Mouse (Mus musculus) forebrain, embryonic 13.5 days (tissue): ENCODE measurements around the gene Coa3. TPM values are rescaled to one million over a fixed set of nuclear protein-coding genes. Genes with fewer than 3 reads are reported as not detected.

Experiments used
- ATAC-seq: fragments of 200-750 bp; cut with Nextera tagmentation; 2 replicates; pipeline ENCODE4 v1.8.0; 2017
- H3K27ac ChIP-seq: fragments of 300-500 bp; sonication (generic); 2 replicates; pipeline ENCODE4 v1.5.1; 2015; ENCODE audit warnings: inconsistent platforms, mild to moderate bottlenecking, moderate library complexity
- H3K27me3 ChIP-seq: fragments of 300-500 bp; sonication (generic); 2 replicates; pipeline ENCODE4 v1.6.1; 2015; ENCODE audit warnings: mild to moderate bottlenecking, inconsistent platforms
- H3K36me3 ChIP-seq: fragments of 300-500 bp; sonication (generic); 2 replicates; pipeline ENCODE4 v1.6.1; 2015; ENCODE audit warnings: mild to moderate bottlenecking, inconsistent platforms; ENCODE audit not compliant: poor library complexity, severe bottlenecking
- H3K4me1 ChIP-seq: fragments of 300-500 bp; sonication (generic); 2 replicates; pipeline ENCODE4 v1.6.1; 2015; ENCODE audit warnings: inconsistent platforms
- H3K4me2 ChIP-seq: fragments of 300-500 bp; sonication (generic); 2 replicates; pipeline ENCODE4 v1.6.1; 2015; ENCODE audit warnings: inconsistent platforms, mild to moderate bottlenecking, moderate library complexity
- H3K4me3 ChIP-seq: fragments of 300-500 bp; sonication (generic); 2 replicates; pipeline ENCODE4 v1.5.1; 2015; ENCODE audit warnings: mild to moderate bottlenecking, inconsistent platforms
- H3K9ac ChIP-seq: fragments of 300-500 bp; sonication (generic); 2 replicates; pipeline ENCODE4 v1.6.1; 2015; ENCODE audit warnings: mild to moderate bottlenecking, inconsistent platforms
- H3K9me3 ChIP-seq: fragments of 300-500 bp; sonication (generic); replicated peaks from 2 replicates; pipeline ENCODE4 v1.6.1; 2016; ENCODE audit warnings: inconsistent platforms
- WGBS: fragments of 180-500 bp; shearing (Covaris S2); methylation state at CpG from one replicate; pipeline ENCODE4 v1.1.7; 2015; 5-methylcytosine and 5-hydroxymethylcytosine counted together
- polyA plus RNA-seq: library from polyadenylated mRNA; unstranded; fragments of >200 nt; fragmentation: Nextera tagmentation; extraction: Ambion mirVana; gene quantifications from 2 replicates; pipeline ENCODE4 v1.2.1, GENCODE M21; 2015

Coa3 gene
- polyA plus RNA-seq, 1 experiment from 2014 or later = 203 TPM

DNA sequence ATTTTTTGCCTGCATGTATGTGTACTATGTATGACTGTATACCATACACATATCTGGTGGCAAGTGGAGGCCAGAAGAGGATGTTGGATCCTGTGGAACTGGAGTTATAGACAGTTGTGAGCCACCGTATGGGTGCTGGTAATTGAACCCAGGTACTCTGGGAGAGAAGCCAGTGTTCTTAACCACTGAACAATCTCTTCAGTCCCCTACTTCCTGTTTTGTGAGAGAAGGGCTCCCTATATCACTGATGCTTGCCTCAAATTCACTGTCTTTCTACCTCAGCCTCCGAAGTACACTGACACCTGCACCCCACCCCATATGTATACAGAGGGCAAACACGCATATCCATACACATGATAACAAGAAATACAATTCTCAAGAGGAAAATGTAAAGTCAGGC, 32.2 kb upstream of the Coa3 start:
- Histone ChIP-seq H3K4me1 (no peaks in the 10 kb centered on the region), H3K27me3 (peaks cover 6% of the 10 kb centered on the region; the same call in 1 of the 2 replicates), H3K9ac (no peak overlapping the region), H3K9me3 (no peaks in the 10 kb centered on the region), H3K36me3 (no peaks in the 10 kb centered on the region), H3K27ac (no peak overlapping the region), H3K4me3 (no peak overlapping the region), H3K4me2 (no peak overlapping the region)
- ATAC-seq = no peak
- 94% methylated on average over 3 of the region's 3 CpGs for WGBS

DNA sequence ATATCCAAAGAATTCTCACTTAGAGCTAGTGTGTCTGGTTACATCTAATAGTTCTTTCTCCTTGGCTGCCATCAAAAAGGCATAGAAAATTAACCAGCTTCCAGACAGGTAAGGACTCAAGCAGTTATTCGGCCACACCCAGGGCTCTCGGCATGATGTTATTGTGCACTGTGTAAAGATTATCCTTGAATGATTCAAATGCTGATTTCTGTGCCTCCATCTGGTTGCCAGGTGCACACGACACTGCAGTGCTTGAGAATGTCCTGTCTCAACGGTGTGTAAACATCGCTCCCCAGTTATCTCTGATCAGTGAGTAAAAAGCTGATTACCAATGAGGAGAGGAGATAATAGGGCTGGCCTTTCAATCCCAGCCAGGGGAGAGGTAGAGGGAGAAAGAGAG, 28.8 kb upstream of the Coa3 start:
- Histone ChIP-seq H3K27me3 (peaks cover 10% of the 10 kb centered on the region; the same call in 1 of the 2 replicates), H3K9me3 (no peaks in the 10 kb centered on the region), H3K4me2 (no peak overlapping the region), H3K9ac (no peak overlapping the region), H3K4me1 (no peaks in the 10 kb centered on the region), H3K4me3 (no peak overlapping the region), H3K36me3 (no peaks in the 10 kb centered on the region), H3K27ac (no peak overlapping the region)
- 48% methylated on average over 5 of the region's 5 CpGs for WGBS
- ATAC-seq = no peak

DNA sequence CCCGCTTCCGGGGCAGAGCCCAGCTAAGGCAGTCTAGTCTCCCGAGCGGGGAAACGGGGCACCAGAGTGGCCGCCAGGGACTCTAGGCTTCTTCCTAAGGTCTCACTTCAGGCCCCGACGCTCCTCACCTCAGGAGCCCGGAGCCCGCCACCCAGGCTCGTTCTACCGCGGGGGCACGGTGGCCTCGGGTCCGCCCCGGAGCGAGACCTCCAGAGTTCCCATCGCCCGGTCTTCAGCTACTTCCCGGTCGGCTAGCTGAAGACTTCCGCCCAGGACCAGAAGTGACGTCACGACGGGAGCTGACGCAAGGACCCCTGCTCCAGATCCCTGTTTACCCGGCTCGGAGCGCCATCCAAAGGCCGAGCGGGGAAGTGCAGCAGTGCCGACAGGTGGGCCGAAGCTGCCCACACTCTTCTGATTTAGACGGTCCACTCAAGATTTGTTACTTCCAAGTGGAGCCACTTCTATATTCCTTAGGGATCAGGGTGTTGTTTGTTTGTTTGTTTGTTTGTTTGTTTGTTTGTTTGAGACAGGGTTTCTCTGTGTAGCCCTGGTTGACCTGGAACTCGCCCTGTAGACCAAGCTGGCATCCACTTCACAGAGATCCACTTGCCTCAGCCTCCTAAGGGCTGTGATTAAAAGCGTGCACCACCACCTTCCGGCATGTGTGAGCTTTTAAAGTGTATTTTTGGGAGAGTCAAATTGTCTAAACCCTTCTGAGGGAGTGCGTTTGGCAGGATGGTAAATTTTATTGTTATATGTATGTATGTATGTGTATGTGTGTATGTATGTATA, 23.3 kb upstream of the Coa3 start, which contains the start of gene Becn1:
Gene Becn1 (minus strand): TSS at position 283 of the 795 bp plus-strand sequence.
- Histone ChIP-seq H3K9me3 (no peaks in the 10 kb centered on the region), H3K27ac (peak within 1 kb of the TSS; percentile 6; the same call in 1 of the 2 replicates), H3K4me3 (peak within 1 kb of the TSS; percentile 75), H3K4me1 (peaks cover 24% of the 10 kb centered on the region), H3K4me2 (peak within 1 kb of the TSS; percentile 99), H3K27me3 (peaks cover 10% of the 10 kb centered on the region; the same call in 1 of the 2 replicates), H3K36me3 (peaks cover 16% of the 10 kb centered on the region), H3K9ac (peak within 1 kb of the TSS; percentile 89)
- ATAC-seq = peak; percentile 95
- WGBS = 7% methylated on average over 39 of the region's 39 CpGs

DNA sequence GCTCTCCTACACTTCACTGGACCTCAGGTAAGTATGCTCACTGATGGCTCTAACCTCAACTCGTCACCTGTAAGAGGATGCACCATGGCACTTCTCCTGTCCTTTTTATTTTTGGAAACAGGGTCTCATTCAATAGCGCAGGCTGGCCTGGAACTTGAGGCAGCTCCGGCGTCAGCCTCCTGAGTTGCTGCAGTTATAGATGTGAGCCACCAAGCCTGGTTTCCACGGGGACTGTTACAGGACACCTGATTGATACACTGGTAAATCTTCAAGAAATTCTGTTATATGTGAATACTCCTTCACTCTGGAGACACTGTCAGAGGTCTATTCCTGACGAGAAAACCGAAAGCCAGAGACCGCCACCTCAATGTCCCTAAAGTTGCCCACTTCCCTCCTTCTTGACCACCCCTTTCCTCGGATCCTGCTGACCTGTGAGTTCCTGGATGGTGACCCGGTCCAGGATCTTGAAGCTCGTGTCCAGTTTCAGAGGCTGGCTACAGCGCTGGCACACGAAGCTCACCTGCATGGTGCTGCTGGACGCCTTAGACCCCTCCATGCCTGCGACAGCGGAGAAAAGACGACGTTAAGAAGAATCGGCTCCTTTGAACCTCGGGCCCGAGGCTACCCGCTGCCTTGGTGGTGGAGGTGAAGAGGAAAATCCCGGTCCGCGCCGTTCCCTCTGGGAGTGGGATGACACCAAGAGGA, 22.5 kb upstream of the Coa3 start:
- Histone ChIP-seq H3K4me2 (peak overlapping the region; percentile 99), H3K27ac (peak overlapping the region; percentile 6; the same call in 1 of the 2 replicates), H3K27me3 (peaks cover 8% of the 10 kb centered on the region; the same call in 1 of the 2 replicates), H3K9me3 (no peaks in the 10 kb centered on the region), H3K36me3 (peaks cover 20% of the 10 kb centered on the region), H3K4me1 (peaks cover 24% of the 10 kb centered on the region), H3K9ac (peak overlapping the region; percentile 89), H3K4me3 (peak overlapping the region; percentile 75)
- no peak for ATAC-seq
- WGBS = 16% methylated on average over 26 of the region's 26 CpGs

DNA sequence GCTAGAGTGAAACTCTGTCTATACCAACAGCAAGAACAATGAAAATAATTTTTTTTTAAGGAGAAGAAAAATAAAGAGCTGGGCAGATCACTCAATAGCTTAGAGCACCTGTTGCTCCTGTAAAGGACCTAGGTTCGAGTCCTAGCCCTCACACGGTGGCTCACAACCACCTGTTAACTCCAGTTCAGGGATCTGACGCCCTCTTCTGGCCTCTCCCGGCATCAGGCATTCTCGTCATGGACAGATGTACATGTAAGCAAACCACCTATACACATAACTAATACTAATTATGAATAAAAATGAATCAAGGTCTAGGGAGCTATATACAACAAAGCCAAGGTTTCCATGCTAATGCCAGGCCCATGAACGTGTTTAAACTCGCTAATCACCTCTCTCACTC, 22.0 kb upstream of the Coa3 start:
- H3K27ac ChIP-seq = no peak overlapping the region
- H3K4me2 ChIP-seq = peak overlapping the region; percentile 99
- H3K9me3 ChIP-seq = no peaks in the 10 kb centered on the region
- ATAC-seq = no peak
- H3K27me3 ChIP-seq = 0 out of 2 replicates have a peak, but pooled peaks cover 3% of the 10 kb centered on the region
- 70% methylated on average over 7 of the region's 7 CpGs for WGBS
- H3K9ac ChIP-seq = peak overlapping the region; percentile 89
- H3K4me1 ChIP-seq = peaks cover 24% of the 10 kb centered on the region
- peak overlapping the region; percentile 75 for H3K4me3 ChIP-seq
- H3K36me3 ChIP-seq = peaks cover 25% of the 10 kb centered on the region

DNA sequence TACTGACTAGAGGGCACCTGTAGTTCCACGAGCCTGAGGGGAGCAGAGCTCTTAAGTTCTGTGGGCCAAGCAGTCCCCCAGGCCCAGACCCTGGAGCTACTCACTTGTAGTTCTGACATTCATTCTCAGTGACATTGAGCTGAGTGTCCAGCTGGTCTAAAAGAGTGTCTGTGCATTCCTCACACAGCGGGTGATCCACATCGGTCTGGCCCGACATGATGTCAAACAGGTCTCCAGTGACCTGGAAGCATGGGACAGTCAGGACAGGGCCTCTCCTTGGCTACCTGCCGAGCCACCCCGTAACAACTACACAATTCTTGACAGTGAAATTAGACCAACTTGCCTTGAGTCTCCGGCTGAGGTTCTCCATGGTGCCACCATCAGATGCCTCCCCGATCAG, 16.3 kb upstream of the Coa3 start:
- peaks cover 82% of the 10 kb centered on the region for H3K36me3 ChIP-seq
- ATAC-seq = no peak
- 95% methylated on average over 8 of the region's 8 CpGs for WGBS

DNA sequence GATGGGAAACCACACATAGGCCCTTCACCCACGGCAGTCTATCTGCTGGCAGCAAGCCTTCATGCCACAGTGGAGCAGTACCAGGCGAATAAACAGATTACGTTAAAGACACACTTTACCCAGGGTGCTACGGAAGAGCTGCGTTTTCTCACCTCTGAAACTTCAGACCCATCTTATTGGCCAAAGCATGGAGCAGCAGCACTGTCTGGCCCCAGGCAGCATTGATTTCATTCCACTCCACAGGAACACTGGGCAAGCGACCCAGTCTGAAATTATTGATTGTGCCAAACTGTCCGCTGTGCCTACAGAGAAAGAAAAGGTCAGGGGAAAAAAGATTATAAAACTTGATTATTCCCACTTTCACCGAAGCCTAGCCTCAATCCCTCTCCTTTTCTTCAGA, 12.3 kb upstream of the Coa3 start:
- H3K27me3 ChIP-seq = no peaks in the 10 kb centered on the region
- no peak overlapping the region for H3K4me3 ChIP-seq
- no peak overlapping the region for H3K9ac ChIP-seq
- no peak for ATAC-seq
- H3K4me1 ChIP-seq = no peaks in the 10 kb centered on the region
- 99% methylated on average over 8 of the region's 8 CpGs for WGBS
- H3K36me3 ChIP-seq = peaks cover 90% of the 10 kb centered on the region
- H3K27ac ChIP-seq = no peak overlapping the region
- H3K9me3 ChIP-seq = no peaks in the 10 kb centered on the region
- no peak overlapping the region for H3K4me2 ChIP-seq

More for the DNA sequence above, 16.3 kb upstream of the Coa3 start:
- Histone ChIP-seq H3K4me3 (no peak overlapping the region), H3K4me1 (peaks cover 6% of the 10 kb centered on the region; the same call in 1 of the 2 replicates), H3K27me3 (no peaks in the 10 kb centered on the region), H3K27ac (no peak overlapping the region), H3K4me2 (no peak overlapping the region), H3K9ac (no peak overlapping the region), H3K9me3 (no peaks in the 10 kb centered on the region)

DNA sequence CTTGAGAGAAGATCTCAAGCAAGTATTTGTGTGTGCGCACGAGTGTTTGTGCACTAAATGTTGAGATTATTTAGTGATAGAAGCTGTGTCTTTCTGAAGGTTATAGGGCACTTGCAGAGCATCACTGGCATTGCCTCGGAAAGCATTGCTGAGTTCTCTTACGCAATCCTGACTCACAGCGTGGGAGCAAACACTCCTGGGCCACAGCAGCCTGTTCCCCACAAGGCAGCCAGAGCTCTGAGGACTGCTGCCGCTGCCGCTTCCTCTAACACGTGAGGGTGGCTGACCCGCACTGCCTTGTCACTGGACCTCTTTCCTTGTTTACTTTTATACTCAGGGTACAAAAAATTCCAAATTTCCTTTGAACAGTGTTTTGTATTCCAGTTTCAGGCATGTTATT, 8.4 kb upstream of the Coa3 start:
- Histone ChIP-seq H3K9ac (no peak overlapping the region), H3K9me3 (no peaks in the 10 kb centered on the region), H3K27me3 (no peaks in the 10 kb centered on the region), H3K27ac (no peak overlapping the region), H3K4me2 (no peak overlapping the region), H3K36me3 (peaks cover 55% of the 10 kb centered on the region), H3K4me3 (no peak overlapping the region), H3K4me1 (0 out of 2 replicates have a peak, but pooled peaks cover 3% of the 10 kb centered on the region)
- ATAC-seq = no peak
- 89% methylated on average over 9 of the region's 9 CpGs for WGBS

DNA sequence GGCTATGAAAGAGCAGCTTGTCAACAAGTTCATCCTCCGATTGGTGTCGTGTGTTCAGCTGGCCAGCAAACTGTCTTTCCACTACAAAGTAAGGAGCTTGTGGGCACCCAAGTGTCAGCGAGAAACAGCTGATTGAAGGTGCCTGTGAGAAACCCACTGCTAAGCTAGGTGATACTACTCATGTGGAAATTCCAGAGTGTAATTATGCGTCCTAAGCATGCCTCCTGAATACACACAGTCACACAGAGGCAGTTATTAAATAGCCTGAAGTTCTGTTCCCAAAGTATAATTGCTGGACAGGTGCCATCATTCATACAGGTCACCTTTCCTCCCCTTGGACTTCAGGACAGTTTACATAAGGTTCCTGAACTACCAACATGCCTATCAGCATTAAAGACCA, 4.9 kb upstream of the Coa3 start:
- no peak for ATAC-seq
- 74% methylated on average over 4 of the region's 4 CpGs for WGBS
- peaks cover 20% of the 10 kb centered on the region for H3K36me3 ChIP-seq

DNA sequence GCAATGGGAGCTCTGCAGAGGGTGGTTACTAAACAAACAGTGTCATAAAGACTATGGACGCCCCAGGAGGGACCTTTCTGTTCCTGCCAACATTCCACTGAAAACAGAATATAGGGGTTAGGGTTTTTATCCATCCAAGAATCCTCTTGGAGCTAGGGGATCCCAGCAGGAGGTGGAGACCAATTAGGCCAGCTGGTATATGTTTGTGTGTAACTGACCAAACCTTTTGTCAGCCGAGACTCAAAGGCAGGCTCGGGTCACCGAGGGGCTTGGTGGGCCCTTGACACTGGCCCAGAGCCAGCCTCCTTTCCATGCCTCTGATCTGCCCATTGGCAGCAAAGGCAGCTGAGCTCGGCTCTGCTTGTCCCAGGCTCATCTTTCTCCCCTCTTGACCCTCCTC, 4.0 kb upstream of the Coa3 start:
- H3K4me3 ChIP-seq = no peak overlapping the region
- H3K9ac ChIP-seq = peak overlapping the region; percentile 9
- peaks cover 13% of the 10 kb centered on the region for H3K4me1 ChIP-seq
- peaks cover 13% of the 10 kb centered on the region for H3K27me3 ChIP-seq
- ATAC-seq = no peak
- H3K4me2 ChIP-seq = no peak overlapping the region
- H3K9me3 ChIP-seq = no peaks in the 10 kb centered on the region
- H3K27ac ChIP-seq = no peak overlapping the region
- H3K36me3 ChIP-seq = peaks cover 14% of the 10 kb centered on the region
- WGBS = 5% methylated on average over 5 of the region's 5 CpGs

More for the DNA sequence above, 4.9 kb upstream of the Coa3 start:
- no peaks in the 10 kb centered on the region for H3K9me3 ChIP-seq
- no peak overlapping the region for H3K9ac ChIP-seq
- no peak overlapping the region for H3K27ac ChIP-seq
- no peak overlapping the region for H3K4me2 ChIP-seq
- peaks cover 13% of the 10 kb centered on the region for H3K27me3 ChIP-seq
- peaks cover 9% of the 10 kb centered on the region; the same call in 1 of the 2 replicates for H3K4me1 ChIP-seq
- no peak overlapping the region for H3K4me3 ChIP-seq

DNA sequence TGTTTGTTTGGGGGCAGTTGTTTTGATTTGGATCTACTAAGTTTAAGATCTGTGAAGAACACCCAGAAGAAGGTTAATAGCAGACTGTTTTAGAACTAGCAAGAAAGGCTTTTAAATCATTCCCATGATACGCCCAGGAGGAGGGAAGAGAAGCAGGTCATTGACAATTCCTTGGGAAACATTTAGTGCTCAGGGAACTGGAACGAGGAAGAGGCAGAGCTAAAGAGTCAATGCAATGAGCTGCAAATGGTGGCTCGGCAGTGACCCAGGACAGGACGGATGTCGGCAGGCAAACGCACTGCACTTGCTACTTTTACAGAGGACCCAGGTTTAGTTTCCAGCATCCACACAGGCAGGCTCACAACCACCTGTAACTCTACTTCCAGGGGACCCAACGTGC, 1.9 kb upstream of the Coa3 start:
- no peak overlapping the region for H3K4me2 ChIP-seq
- H3K9me3 ChIP-seq = no peaks in the 10 kb centered on the region
- no peak overlapping the region for H3K27ac ChIP-seq
- no peak overlapping the region for H3K4me3 ChIP-seq
- no peak overlapping the region for H3K9ac ChIP-seq
- no peaks in the 10 kb centered on the region for H3K36me3 ChIP-seq
- ATAC-seq = no peak
- 53% methylated on average over 7 of the region's 7 CpGs for WGBS
- peaks cover 34% of the 10 kb centered on the region for H3K4me1 ChIP-seq
- peaks cover 13% of the 10 kb centered on the region for H3K27me3 ChIP-seq

DNA sequence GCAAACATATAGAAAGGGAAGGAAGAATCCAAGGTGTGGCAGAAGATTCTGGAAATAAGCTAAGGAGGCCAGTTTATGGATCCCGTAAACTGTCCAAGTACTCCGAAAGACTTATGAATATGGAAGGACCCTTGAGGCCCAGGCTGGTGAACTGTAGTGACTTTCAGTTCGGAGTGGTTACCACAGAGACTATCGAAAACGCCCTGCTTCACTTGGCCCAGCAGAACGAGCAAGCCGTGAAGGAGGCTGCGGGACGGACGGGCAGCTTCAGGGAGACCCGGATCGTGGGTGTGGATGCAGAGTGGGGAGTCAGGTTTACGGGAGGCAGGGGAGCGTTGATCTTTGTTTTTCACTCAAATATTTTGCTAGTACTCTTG, 267 bp upstream of the Coa3 start:
- no peak overlapping the region for H3K9ac ChIP-seq
- H3K36me3 ChIP-seq = no peaks in the 10 kb centered on the region
- H3K27me3 ChIP-seq = peaks cover 13% of the 10 kb centered on the region
- H3K4me3 ChIP-seq = peak overlapping the region; percentile 75
- H3K27ac ChIP-seq = no peak overlapping the region
- peaks cover 34% of the 10 kb centered on the region for H3K4me1 ChIP-seq
- peak overlapping the region; percentile 92 for H3K4me2 ChIP-seq
- H3K9me3 ChIP-seq = no peaks in the 10 kb centered on the region
- WGBS = 62% methylated on average over 14 of the region's 14 CpGs
- ATAC-seq = peak; percentile 55
